Mouse (Mus musculus): ENCODE results near the gene Igf1r.
A peak's percentile ranks its signal among the peaks of the same experiment; 100 is the strongest.

- no peak for TF ChIP-seq POLR2A (IDR thresholded peaks at IDR 0.05; ENCODE audit: low read depth, low read length)
- TF ChIP-seq CTCF (IDR thresholded peaks at IDR 0.05; ENCODE audit: extremely low read depth, insufficient read depth, insufficient read length, insufficient replicate concordance) = peak; percentile 65; the same call in 1 of the 2 replicates
Observed at GRCm38 (mm10) chr7:67950815-67951531, 1.7 kb upstream of the Igf1r start.

All from spleen, adult 2 months (tissue).